Mouse (Mus musculus) CH12.LX (cell line): ENCODE results near the gene Bmf. TPM values are rescaled to one million over a fixed set of nuclear protein-coding genes. Genes with fewer than 3 reads are reported as not detected.

Experiments
- DNase-seq: peaks from one replicate; pipeline ENCODE4 v3.0.0-alpha.2; 2013; ENCODE audit errors: extremely low read depth
- H3K27ac ChIP-seq: 2 replicates; pipeline ENCODE4 v1.5.1; 2012; ENCODE audit warnings: low read depth, mild to moderate bottlenecking, control low read depth, moderate library complexity; ENCODE audit not compliant: insufficient read depth
- H3K27me3 ChIP-seq: replicated peaks from 2 replicates; pipeline ENCODE3; 2012; ENCODE audit warnings: inconsistent platforms
- H3K36me3 ChIP-seq, 2 experiments: replicated peaks in 1 of 2; 2 replicates each; pipeline versions ENCODE3 to v1.6.1; 2012; ENCODE audit warnings: inconsistent platforms in 1 of 2, low read length in 1 of 2, mild to moderate bottlenecking in 1 of 2, mixed read lengths in 1 of 2, moderate library complexity in 1 of 2; ENCODE audit not compliant: control insufficient read depth in 1 of 2, insufficient read depth in 1 of 2
- H3K4me1 ChIP-seq, 2 experiments: 2 replicates each; pipeline ENCODE4 v1.6.1; 2012; ENCODE audit warnings: inconsistent platforms in 1 of 2, moderate library complexity in 1 of 2; ENCODE audit not compliant: insufficient read depth in 2 of 2, control insufficient read depth in 1 of 2
- H3K4me2 ChIP-seq: 2 replicates; pipeline ENCODE4 v1.6.1; 2012; ENCODE audit warnings: low read depth, mild to moderate bottlenecking, control low read depth; ENCODE audit not compliant: poor library complexity, insufficient read depth, severe bottlenecking
- H3K4me3 ChIP-seq, 3 experiments: fragments of 150-350 bp in 1 of 3; sonication (generic) in 1 of 3; replicated peaks in 1 of 3; 2 replicates each; pipeline versions ENCODE3 to v1.5.1; 2011 to 2012; ENCODE audit warnings: low read depth in 2 of 3, low read length in 2 of 3, mild to moderate bottlenecking in 2 of 3, moderate library complexity in 2 of 3, control low read depth in 1 of 3, improper control_type of control experiment in 1 of 3, inconsistent platforms in 1 of 3, mixed read lengths in 1 of 3; ENCODE audit not compliant: poor library complexity in 1 of 3
- H3K79me2 ChIP-seq: replicated peaks from 2 replicates; pipeline ENCODE4 v1.6.1; 2012; ENCODE audit warnings: mild to moderate bottlenecking, moderate library complexity; ENCODE audit not compliant: control insufficient read depth, poor library complexity, insufficient read depth, severe bottlenecking; ENCODE audit errors: extremely low read depth
- H3K9ac ChIP-seq: 2 replicates; pipeline ENCODE4 v1.6.1; 2012; ENCODE audit warnings: low read depth, mild to moderate bottlenecking, control low read depth, moderate library complexity; ENCODE audit not compliant: insufficient read depth
- H3K9me3 ChIP-seq: replicated peaks from 2 replicates; pipeline ENCODE3; 2012; ENCODE audit warnings: low read length, inconsistent platforms, mixed read lengths
- BHLHE40 ChIP-seq: IDR thresholded peaks from 2 replicates; pipeline ENCODE4 v1.6.1; 2011; ENCODE audit warnings: mild to moderate bottlenecking, low read depth, low read length, improper control_type of control experiment
- CHD2 ChIP-seq: IDR thresholded peaks from 2 replicates; pipeline ENCODE4 v1.6.1; 2011; ENCODE audit warnings: low read length, improper control_type of control experiment
- CTCF ChIP-seq, 2 experiments: IDR thresholded peaks in 1 of 2; conservative IDR thresholded peaks in 1 of 2; 2 replicates each; pipeline ENCODE4 v1.5.1; 2011 to 2012; ENCODE audit warnings: low read depth in 2 of 2, low read length in 2 of 2, improper control_type of control experiment in 1 of 2, inconsistent platforms in 1 of 2, mild to moderate bottlenecking in 1 of 2, moderate library complexity in 1 of 2
- EP300 ChIP-seq: IDR thresholded peaks from 2 replicates; pipeline ENCODE4 v1.6.1; 2011; ENCODE audit warnings: low read length, improper control_type of control experiment
- ETS1 ChIP-seq: conservative IDR thresholded peaks from 2 replicates; pipeline ENCODE4 v1.6.1; 2012; ENCODE audit warnings: low read depth, mild to moderate bottlenecking, inconsistent platforms, low read length, improper control_type of control experiment, moderate library complexity
- HCFC1 ChIP-seq: IDR thresholded peaks from 2 replicates; pipeline ENCODE4 v1.6.1; 2012; ENCODE audit warnings: low read depth, mild to moderate bottlenecking, inconsistent platforms, low read length, improper control_type of control experiment
- IRF4 ChIP-seq: IDR thresholded peaks from 2 replicates; pipeline ENCODE4 v1.6.1; 2014; ENCODE audit warnings: low read depth, mild to moderate bottlenecking, inconsistent platforms, low read length, improper control_type of control experiment
- JUND ChIP-seq: conservative IDR thresholded peaks from 2 replicates; pipeline ENCODE4 v1.6.1; 2011; ENCODE audit warnings: low read depth, low read length, improper control_type of control experiment
- MAFK ChIP-seq: IDR thresholded peaks from 2 replicates; pipeline ENCODE4 v1.6.1; 2011; ENCODE audit warnings: low read length, improper control_type of control experiment; ENCODE audit not compliant: insufficient replicate concordance
- MAX ChIP-seq: IDR thresholded peaks from 2 replicates; pipeline ENCODE4 v1.6.1; 2011; ENCODE audit warnings: low read length, improper control_type of control experiment
- MAZ ChIP-seq: IDR thresholded peaks from 2 replicates; pipeline ENCODE4 v1.6.1; 2012; ENCODE audit warnings: low read depth, mild to moderate bottlenecking, inconsistent platforms, low read length, improper control_type of control experiment, moderate library complexity
- MEF2A ChIP-seq: IDR thresholded peaks from 2 replicates; pipeline ENCODE4 v1.6.1; 2014; ENCODE audit warnings: low read depth, mild to moderate bottlenecking, inconsistent platforms, low read length, improper control_type of control experiment, borderline replicate concordance
- RAD21 ChIP-seq: IDR thresholded peaks from 2 replicates; pipeline ENCODE4 v1.6.1; 2011; ENCODE audit warnings: low read depth, mild to moderate bottlenecking, low read length, improper control_type of control experiment, moderate library complexity
- TCF12 ChIP-seq: IDR thresholded peaks from 2 replicates; pipeline ENCODE4 v1.6.1; 2014; ENCODE audit warnings: low read depth, mild to moderate bottlenecking, inconsistent platforms, low read length, improper control_type of control experiment
- USF2 ChIP-seq: conservative IDR thresholded peaks from 2 replicates; pipeline ENCODE4 v1.6.1; 2011; ENCODE audit warnings: low read depth, low read length, improper control_type of control experiment
- ZKSCAN1 ChIP-seq: IDR thresholded peaks from 2 replicates; pipeline ENCODE4 v1.6.1; 2012; ENCODE audit warnings: low read depth, inconsistent platforms, low read length, improper control_type of control experiment, borderline replicate concordance
- ZNF384 ChIP-seq: IDR thresholded peaks from 2 replicates; pipeline ENCODE4 v1.6.1; 2012; ENCODE audit warnings: low read depth, low read length, improper control_type of control experiment, inconsistent platforms
- dilution Hi-C: fragments of 300-500 bp; cut with MboI; formaldehyde crosslinking; loops from 2 replicates; pipeline ENCODE4 v1.14.3; 2020; ENCODE audit warnings: low sequenced_read_pairs; ENCODE audit not compliant: extremely low pct_unique_long_range_greater_than_20kb, extremely low pct_ligation_motif_present
- in situ Hi-C: fragments of 300-500 bp; cut with MboI; formaldehyde crosslinking; loops from 3 replicates; pipeline ENCODE4 v1.14.3; 2019; ENCODE audit warnings: low sequenced_read_pairs, low pct_ligation_motif_present, low pct_unique_long_range_greater_than_20kb, mixed read lengths
- polyA plus RNA-seq: library from polyadenylated mRNA; unstranded; fragments of >175 nt; gene quantifications from 2 replicates; pipeline ENCODE4 v1.2.1, GENCODE M21; 2012; ENCODE audit warnings: low read depth; ENCODE audit not compliant: insufficient read length
- total RNA-seq, 2 experiments: library from RNA; depleted of rRNA; stranded (reverse); fragments of 300-350 nt in 1 of 2; fragments of >200 nt in 1 of 2; gene quantifications; 2 replicates each; pipeline ENCODE4 v1.2.3; 2012 to 2014

Gene Bmf
- total and polyA plus RNA-seq, 3 experiments: 1.4 to 5.6 (median 2.6) TPM

- Histone ChIP-seq H3K9me3 (peaks cover 4% of the 10 kb centered on the region), H3K4me1 (peaks cover 20 to 49% of the 10 kb centered on the region in 2 experiments), H3K4me2 (no peak overlapping the region), H3K27ac (no peak overlapping the region), H3K79me2 (no peaks in the 10 kb centered on the region), H3K4me3 (no peak overlapping the region), H3K9ac (no peak overlapping the region), H3K27me3 (no peaks in the 10 kb centered on the region), H3K36me3 (no peaks in the 10 kb centered on the region)
- dilution Hi-C loops: no loop called here
- no peak for DNase-seq
- TF ChIP-seq MAX (no peak), CTCF (conservative IDR thresholded peaks at IDR 0.05 in 1 of 2, IDR thresholded peaks at IDR 0.05 in 1 of 2; ENCODE audit: low read depth in 2 of 2, low read length in 2 of 2) (no peak), MAFK (no peak), ZNF384 (no peak), EP300 (no peak), MAZ (no peak), USF2 (no peak), HCFC1 (no peak), JUND (no peak), RAD21 (no peak), BHLHE40 (no peak), ETS1 (no peak), ZKSCAN1 (no peak), CHD2 (no peak), IRF4 (no peak), MEF2A (no peak)
- in situ Hi-C loops: no loop called here
Observed at GRCm38 (mm10) chr2:118523163-118523730, 26.2 kb downstream of the Bmf start.

- in situ Hi-C loops (no loop called here), dilution Hi-C loops (no loop called here)
- Histone ChIP-seq H3K9me3 (peaks cover 4% of the 10 kb centered on the region), H3K36me3 (no peaks in the 10 kb centered on the region), H3K4me3 (no peak overlapping the region), H3K9ac (no peak overlapping the region), H3K79me2 (no peaks in the 10 kb centered on the region), H3K27me3 (no peaks in the 10 kb centered on the region), H3K27ac (no peak overlapping the region), H3K4me1 (peaks cover 20 to 52% of the 10 kb centered on the region in 2 experiments), H3K4me2 (no peak overlapping the region)
- DNase-seq: no peak
- TF ChIP-seq JUND: no peak
- TF ChIP-seq BHLHE40: no peak
- no peak for TF ChIP-seq TCF12
Observed at GRCm38 (mm10) chr2:118522265-118522664, 27.2 kb downstream of the Bmf start.
